Comparison of ENCODE assay signal across 19 mouse cellular contexts in the genomic region with DNA sequence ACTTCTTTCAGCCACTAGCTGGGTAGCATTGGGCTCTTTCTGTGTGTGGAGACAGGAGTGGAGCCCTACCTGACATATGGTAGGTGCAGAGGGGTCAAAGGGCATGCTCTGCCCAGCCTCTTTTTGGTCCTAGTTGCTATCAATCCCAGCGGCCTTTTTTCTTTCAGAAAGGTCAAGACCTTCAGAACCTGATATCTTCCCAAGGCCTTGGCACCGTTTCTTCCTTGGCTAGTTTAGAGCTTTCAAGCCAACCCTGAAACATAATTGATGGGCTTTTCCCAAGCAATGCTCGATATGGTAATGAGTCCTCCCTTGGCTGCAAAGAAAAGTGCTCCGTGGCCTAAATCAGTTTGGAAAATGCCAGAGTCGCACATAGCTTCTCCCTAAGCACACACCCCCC. TPM values are rescaled to one million over a fixed set of nuclear protein-coding genes. Genes with fewer than 3 reads are reported as not detected.
DNase-seq lines count a peak whose midpoint lies in the region; TF ChIP-seq lines count a peak whose summit lies in the region.
"Had no signal": no experiment of that assay in that cellular context is flagged by ENCODE, and none has a peak within 500 bp of the region (broad histone marks: within the 10 kb centered on the region; RNA-seq: fewer than 3 reads in every experiment).

No protein-coding gene starts in this region.

- intact Hi-C loops in gastrocnemius, adult 2 months (cut with DNase I) = loop anchor here (10.0 kb wide), 1 partner anchor 228 kb away; a partner anchor contains a TSS

- peak overlapping the region; percentile 92 for H3K27ac ChIP-seq in gastrocnemius, adult 2 months
- H3K27ac ChIP-seq: embryonic facial prominence, embryonic 15.5 days; forebrain, embryonic 15.5 days; heart, embryonic 13.5 days; hindbrain, embryonic 15.5 days had no signal

- no peak for TF ChIP-seq CTCF in gastrocnemius, adult 2 months (IDR thresholded peaks at IDR 0.05)

- H3K4me3 ChIP-seq in gastrocnemius, adult 2 months = no peak overlapping the region
- H3K4me3 ChIP-seq: embryonic facial prominence, embryonic 15.5 days; erythroblast, embryonic 14.5 days; forebrain, embryonic 15.5 days; heart, embryonic 13.5 days; hindbrain, embryonic 15.5 days had no signal

- DNase-seq in gastrocnemius, adult 2 months = no peak
- no peak for DNase-seq in gastrocnemius, postnatal 25 days
- peak; percentile 68 for DNase-seq in adrenal gland, adult 8-10 months
- peak; percentile 74 for DNase-seq in adrenal gland, postnatal 14 days
- DNase-seq in skeletal muscle tissue, adult 2 months (ENCODE audit: low read depth, low spot score) = peak; percentile 30
- no peak for DNase-seq in liver
- DNase-seq in layer of hippocampus, adult 8-10 months (ENCODE audit: low spot score in 2 of 2) = no peak
- DNase-seq: cerebellum, adult 11 months; cerebellum, adult 8-10 months; cerebellum, postnatal 14 days; embryo, embryonic 11 days; gastrocnemius, postnatal 14 days; heart, adult 11 months; heart, postnatal 36 days had no signal

RNA-seq across cellular contexts. Expression of a gene that starts 36.2 kb away (rescaled TPM):
- 10 to 100 TPM; 60.4 to 77.5 TPM for total RNA-seq in gastrocnemius, adult 2 months (2021)
- 10 to 100 TPM; 49.4 to 49.8 TPM for total RNA-seq in gastrocnemius, postnatal 25 days (2021)
- 10 to 100 TPM; 59.3 to 67.0 (median 62.9) TPM for total RNA-seq in adrenal gland, adult 8-10 months (2022)
- 49.5 and 50.6 TPM in 2 replicates for total RNA-seq in adrenal gland, postnatal 14 days (2021)
- total RNA-seq in layer of hippocampus, adult 8-10 months (2022) = 10 to 100 TPM; 51.1 to 55.4 (median 52.6) TPM

Comparison
In these comparisons a context has a peak if more than half of its experiments do, and no peak if none do; other contexts are left out.
1. DNase-seq: peak in adrenal gland, adult 8-10 months (single experiment), adrenal gland, postnatal 14 days (single experiment) and skeletal muscle tissue, adult 2 months (single experiment); none in gastrocnemius, adult 2 months (single experiment), gastrocnemius, postnatal 25 days (single experiment), liver (single experiment) and layer of hippocampus, adult 8-10 months (0 of 2).